Mouse (Mus musculus) MEL (cell line): ENCODE results near the gene Il6st. TPM values are rescaled to one million over a fixed set of nuclear protein-coding genes. Genes with fewer than 3 reads are reported as not detected.

ENCODE experiments used
- DNase-seq: peaks from one replicate; pipeline ENCODE4 v3.0.0; 2011; ENCODE audit warnings: low read depth, low spot score
- H3K27ac ChIP-seq: 2 replicates; pipeline ENCODE4 v1.5.1; 2012; ENCODE audit warnings: low read depth, mild to moderate bottlenecking, control low read depth, low read length, moderate library complexity; ENCODE audit not compliant: control insufficient read depth
- H3K27me3 ChIP-seq, 2 experiments: fragments of 150-350 bp in 1 of 2; sonication (generic) in 1 of 2; 2 replicates each; pipeline ENCODE4 v1.6.1; 2012; ENCODE audit warnings: low read length in 2 of 2, mild to moderate bottlenecking in 2 of 2, improper control_type of control experiment in 1 of 2, moderate library complexity in 1 of 2; ENCODE audit not compliant: insufficient read depth in 2 of 2, control insufficient read depth in 1 of 2
- H3K36me3 ChIP-seq, 2 experiments: 2 replicates each; pipeline ENCODE4 v1.6.1; 2012 to 2014; ENCODE audit warnings: low read length in 2 of 2, improper control_type of control experiment in 1 of 2, inconsistent platforms in 1 of 2, mild to moderate bottlenecking in 1 of 2; ENCODE audit not compliant: insufficient read depth in 2 of 2, control insufficient read depth in 1 of 2
- H3K4me1 ChIP-seq, 2 experiments: fragments of 150-350 bp in 1 of 2; sonication (generic) in 1 of 2; 2 replicates each; pipeline ENCODE4 v1.6.1; 2012; ENCODE audit warnings: low read length in 2 of 2, improper control_type of control experiment in 1 of 2, mild to moderate bottlenecking in 1 of 2; ENCODE audit not compliant: insufficient read depth in 2 of 2, control insufficient read depth in 1 of 2
- H3K4me3 ChIP-seq, 2 experiments: fragments of 150-350 bp in 1 of 2; sonication (generic) in 1 of 2; 2 replicates each; pipeline ENCODE4 v1.5.1; 2012; ENCODE audit warnings: low read depth in 2 of 2, low read length in 2 of 2, mild to moderate bottlenecking in 2 of 2, moderate library complexity in 2 of 2, control low read depth in 1 of 2, improper control_type of control experiment in 1 of 2; ENCODE audit not compliant: control insufficient read depth in 1 of 2, insufficient read depth in 1 of 2
- H3K79me2 ChIP-seq: 2 replicates; pipeline ENCODE4 v1.6.1; 2012; ENCODE audit warnings: mild to moderate bottlenecking, low read length, moderate library complexity; ENCODE audit not compliant: control insufficient read depth, poor library complexity, insufficient read depth
- H3K9ac ChIP-seq: 2 replicates; pipeline ENCODE4 v1.6.1; 2012; ENCODE audit warnings: low read depth, mild to moderate bottlenecking, control low read depth, low read length, moderate library complexity; ENCODE audit not compliant: control insufficient read depth, poor library complexity, severe bottlenecking
- H3K9me3 ChIP-seq: fragments of 150-350 bp; sonication (generic); replicated peaks from 2 replicates; pipeline ENCODE4 v1.6.1; 2012; ENCODE audit warnings: mild to moderate bottlenecking, low read length, improper control_type of control experiment, moderate library complexity; ENCODE audit not compliant: insufficient read depth
- BHLHE40 ChIP-seq: IDR thresholded peaks from 2 replicates; pipeline ENCODE4 v1.6.1; 2012; ENCODE audit warnings: low read depth, mild to moderate bottlenecking, inconsistent platforms, low read length, improper control_type of control experiment, borderline replicate concordance
- CHD1 ChIP-seq: IDR thresholded peaks from 2 replicates; pipeline ENCODE4 v1.6.1; 2012; ENCODE audit warnings: low read depth, mild to moderate bottlenecking, inconsistent platforms, low read length, improper control_type of control experiment
- E2F4 ChIP-seq: IDR thresholded peaks from 2 replicates; pipeline ENCODE4 v1.6.1; 2011; ENCODE audit warnings: low read depth, low read length, improper control_type of control experiment, borderline replicate concordance
- ELF1 ChIP-seq: IDR thresholded peaks from 2 replicates; pipeline ENCODE4 v1.6.1; 2014; ENCODE audit warnings: low read depth, mild to moderate bottlenecking, inconsistent platforms, low read length, improper control_type of control experiment, moderate library complexity
- ETS1 ChIP-seq: IDR thresholded peaks from 2 replicates; pipeline ENCODE4 v1.6.1; 2012; ENCODE audit warnings: low read depth, mild to moderate bottlenecking, inconsistent platforms, low read length, improper control_type of control experiment, moderate library complexity
- GABPA ChIP-seq: IDR thresholded peaks from 2 replicates; pipeline ENCODE4 v1.6.1; 2012; ENCODE audit warnings: low read depth, mild to moderate bottlenecking, inconsistent platforms, low read length, improper control_type of control experiment, moderate library complexity
- GATA1 ChIP-seq: IDR thresholded peaks from 2 replicates; pipeline ENCODE4 v1.6.1; 2011; ENCODE audit warnings: low read depth, low read length, improper control_type of control experiment
- HCFC1 ChIP-seq: IDR thresholded peaks from 2 replicates; pipeline ENCODE4 v1.6.1; 2012; ENCODE audit warnings: low read depth, mild to moderate bottlenecking, inconsistent platforms, low read length, improper control_type of control experiment, moderate library complexity
- MAFK ChIP-seq: IDR thresholded peaks from 2 replicates; pipeline ENCODE4 v1.6.1; 2011; ENCODE audit warnings: low read depth, mild to moderate bottlenecking, low read length, improper control_type of control experiment, borderline replicate concordance
- MYC ChIP-seq: IDR thresholded peaks from 2 replicates; pipeline ENCODE4 v1.6.1; 2011; ENCODE audit warnings: low read depth, mild to moderate bottlenecking, low read length, improper control_type of control experiment, moderate library complexity
- NRF1 ChIP-seq: IDR thresholded peaks from 2 replicates; pipeline ENCODE4 v1.6.1; 2014; ENCODE audit warnings: low read depth, mild to moderate bottlenecking, inconsistent platforms, low read length, improper control_type of control experiment, moderate library complexity; ENCODE audit not compliant: poor library complexity, insufficient read depth, severe bottlenecking
- POLR2AphosphoS2 ChIP-seq: IDR thresholded peaks from 2 replicates; pipeline ENCODE4 v1.6.1; 2011; ENCODE audit warnings: low read length, improper control_type of control experiment
- POLR2AphosphoS5 ChIP-seq: IDR thresholded peaks from 2 replicates; pipeline ENCODE4 v1.6.1; 2012; ENCODE audit warnings: low read depth, borderline replicate concordance, mild to moderate bottlenecking, inconsistent platforms, low read length, moderate library complexity, mixed read lengths
- RAD21 ChIP-seq: IDR thresholded peaks from 2 replicates; pipeline ENCODE4 v1.6.1; 2011; ENCODE audit warnings: mild to moderate bottlenecking, low read depth, low read length, improper control_type of control experiment
- RCOR1 ChIP-seq: IDR thresholded peaks from 2 replicates; pipeline ENCODE4 v1.6.1; 2012; ENCODE audit warnings: low read depth, mild to moderate bottlenecking, inconsistent platforms, low read length, improper control_type of control experiment
- SIN3A ChIP-seq: IDR thresholded peaks from 2 replicates; pipeline ENCODE4 v1.6.1; 2012; ENCODE audit warnings: low read length, improper control_type of control experiment, inconsistent platforms
- UBTF ChIP-seq: IDR thresholded peaks from 2 replicates; pipeline ENCODE4 v1.6.1; 2012; ENCODE audit warnings: low read depth, mild to moderate bottlenecking, inconsistent platforms, low read length, improper control_type of control experiment, moderate library complexity, borderline replicate concordance; ENCODE audit not compliant: insufficient read depth
- USF1 ChIP-seq: IDR thresholded peaks from 2 replicates; pipeline ENCODE4 v1.6.1; 2014; ENCODE audit warnings: low read depth, mild to moderate bottlenecking, inconsistent platforms, low read length, improper control_type of control experiment, moderate library complexity
- USF2 ChIP-seq, 2 experiments: IDR thresholded peaks; 2 replicates each; pipeline ENCODE4 v1.6.1; 2011 to 2012; ENCODE audit warnings: improper control_type of control experiment in 2 of 2, low read length in 2 of 2, borderline replicate concordance in 1 of 2, inconsistent platforms in 1 of 2, low read depth in 1 of 2, mild to moderate bottlenecking in 1 of 2; ENCODE audit not compliant: insufficient read depth in 1 of 2
- ZC3H11A ChIP-seq: IDR thresholded peaks from 2 replicates; pipeline ENCODE4 v1.6.1; 2012; ENCODE audit warnings: low read depth, mild to moderate bottlenecking, inconsistent platforms, low read length, improper control_type of control experiment
- polyA plus RNA-seq, 2 experiments: library from polyadenylated mRNA; stranded (reverse) in 1 of 2; unstranded in 1 of 2; fragments of >175 nt in 1 of 2; fragments of >200 nt in 1 of 2; gene quantifications; 2 replicates each; pipeline versions ENCODE4 v1.2.1 to v1.2.4; 2012; ENCODE audit warnings: low replicate concordance in 2 of 2, low read depth in 1 of 2; ENCODE audit not compliant: insufficient read length in 2 of 2, insufficient read depth in 1 of 2, missing spikeins in 1 of 2
- total RNA-seq: library from RNA; depleted of rRNA; stranded (reverse); fragments of 300-350 nt; gene quantifications from 2 replicates; pipeline ENCODE4 v1.2.3, GENCODE M21; 2012

The Il6st gene
- total and polyA plus RNA-seq, 3 experiments: 1.7 to 3.7 TPM; not detected in 1

DNA sequence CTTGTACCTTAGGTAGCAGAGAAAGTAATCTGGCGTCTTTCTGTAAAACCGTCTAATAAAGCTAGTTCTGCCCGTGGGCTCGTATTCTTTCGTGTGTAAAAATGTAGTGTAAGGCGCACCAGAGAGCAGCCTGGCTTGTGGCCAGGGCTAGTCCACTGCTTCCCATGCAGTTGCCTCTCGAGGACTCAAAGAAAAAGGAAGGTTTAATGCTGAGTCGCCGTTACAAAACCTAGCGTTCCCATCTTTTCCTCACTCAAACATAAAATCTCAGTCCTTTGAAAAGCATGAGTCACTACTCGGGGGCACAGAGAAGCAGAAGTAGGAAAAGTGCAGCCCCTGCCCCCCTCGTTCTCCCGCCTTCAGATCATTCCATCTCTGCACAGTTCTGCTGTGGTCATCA lies 42.9 kb downstream of the Il6st start:
- H3K27me3 ChIP-seq: no peaks in the 10 kb centered on the region
- no peaks in the 10 kb centered on the region; a peak in 2 of 4 replicates for H3K36me3 ChIP-seq
- TF ChIP-seq BHLHE40: no peak
- no peak for TF ChIP-seq SIN3A
- TF ChIP-seq UBTF: no peak
- TF ChIP-seq E2F4: no peak
- TF ChIP-seq HCFC1: no peak
- TF ChIP-seq GABPA: no peak

GRCm38 (mm10) chr13:112507691-112508090 lies 43.8 kb downstream of the Il6st start:
- Histone ChIP-seq H3K36me3 (no peaks in the 10 kb centered on the region; a peak in 2 of 4 replicates), H3K9ac (no peak overlapping the region), H3K4me3 (no peak overlapping the region), H3K4me1 (peaks cover 0 to 15% of the 10 kb centered on the region in 2 experiments; a peak in 3 of 4 replicates), H3K27ac (no peak overlapping the region), H3K79me2 (no peaks in the 10 kb centered on the region), H3K27me3 (no peaks in the 10 kb centered on the region), H3K9me3 (no peaks in the 10 kb centered on the region)
- TF ChIP-seq ELF1 (no peak), ETS1 (no peak), GATA1 (no peak), USF1 (no peak), ZC3H11A (no peak), POLR2AphosphoS2 (no peak), CHD1 (no peak), RAD21 (no peak), POLR2AphosphoS5 (no peak), BHLHE40 (no peak), RCOR1 (no peak), USF2 (IDR thresholded peaks at IDR 0.05; ENCODE audit: borderline replicate concordance in 1 of 2, insufficient read depth in 1 of 2, low read depth in 1 of 2, low read length in 2 of 2) (no peak), MYC (no peak), NRF1 (no peak), SIN3A (no peak), MAFK (no peak)
- DNase-seq: no peak

More for the DNA sequence above, 42.9 kb downstream of the Il6st start:
- Histone ChIP-seq H3K4me1 (peaks cover 0 to 14% of the 10 kb centered on the region in 2 experiments; a peak in 2 of 4 replicates), H3K79me2 (no peaks in the 10 kb centered on the region), H3K4me3 (no peak overlapping the region), H3K9ac (no peak overlapping the region), H3K9me3 (no peaks in the 10 kb centered on the region), H3K27ac (no peak overlapping the region)
- DNase-seq: no peak
